Mouse (Mus musculus) liver, embryonic 14.5 days (tissue): ENCODE measurements around the gene Bpifa3. TPM values are rescaled to one million over a fixed set of nuclear protein-coding genes. Genes with fewer than 3 reads are reported as not detected.
"Not testable (repeated sequence)": the region's sequence is repeated elsewhere in the genome, so short reads cannot be mapped to it uniquely, and the experiment has no call there.

Experiments
- ATAC-seq: fragments of 200-750 bp; cut with Nextera tagmentation; 2 replicates; pipeline ENCODE4 v1.8.0; 2017; ENCODE audit warnings: moderate number of reproducible peaks, mild to moderate bottlenecking, moderate library complexity; ENCODE audit not compliant: insufficient read depth
- DNase-seq, 3 experiments: peaks; one replicate each; pipeline ENCODE4 v3.0.0-alpha.2; 2012 to 2013; ENCODE audit warnings: low read depth in 3 of 3, low spot score in 3 of 3
- H3K27ac ChIP-seq: fragments of 300-500 bp; sonication (generic); 2 replicates; pipeline ENCODE4 v1.5.1; 2014; ENCODE audit warnings: moderate library complexity, mild to moderate bottlenecking, control low read depth, inconsistent platforms
- H3K27me3 ChIP-seq: fragments of 300-500 bp; sonication (generic); 2 replicates; pipeline ENCODE4 v1.6.1; 2014; ENCODE audit warnings: mild to moderate bottlenecking, low read length, moderate library complexity; ENCODE audit not compliant: control insufficient read depth, insufficient read depth
- H3K36me3 ChIP-seq: fragments of 300-500 bp; sonication (generic); replicated peaks from 2 replicates; pipeline ENCODE4 v1.6.1; 2014; ENCODE audit warnings: low read depth; ENCODE audit not compliant: control insufficient read depth, insufficient read depth
- H3K4me1 ChIP-seq, 2 experiments: fragments of 200-500 bp in 1 of 2; fragments of 300-500 bp in 1 of 2; sonication (generic) in 1 of 2; replicated peaks; 2 replicates each; pipeline ENCODE4 v1.6.1; 2012 to 2014; ENCODE audit warnings: antibody characterized with exemption in 1 of 2, inconsistent platforms in 1 of 2, low read length in 1 of 2; ENCODE audit not compliant: control insufficient read depth in 2 of 2, insufficient read depth in 2 of 2
- H3K4me2 ChIP-seq: fragments of 300-500 bp; sonication (generic); 2 replicates; pipeline ENCODE4 v1.6.1; 2014; ENCODE audit warnings: low read depth, mild to moderate bottlenecking, control low read depth, moderate library complexity
- H3K4me3 ChIP-seq, 2 experiments: fragments of 200-500 bp in 1 of 2; fragments of 300-500 bp in 1 of 2; sonication (generic) in 1 of 2; 2 replicates each; pipeline ENCODE4 v1.5.1; 2012 to 2014; ENCODE audit warnings: low read depth in 2 of 2, low read length in 2 of 2, mild to moderate bottlenecking in 2 of 2, control low read depth in 1 of 2, inconsistent platforms in 1 of 2, moderate library complexity in 1 of 2; ENCODE audit not compliant: insufficient read depth in 1 of 2
- H3K9ac ChIP-seq: fragments of 300-500 bp; sonication (generic); replicated peaks from 2 replicates; pipeline ENCODE4 v1.6.1; 2014; ENCODE audit warnings: mild to moderate bottlenecking, control low read depth, moderate library complexity
- H3K9me3 ChIP-seq: fragments of 300-500 bp; sonication (generic); 2 replicates; pipeline ENCODE4 v1.6.1; 2016; ENCODE audit warnings: low read length, mixed read lengths; ENCODE audit not compliant: control insufficient read depth
- CTCF ChIP-seq: IDR thresholded peaks from 2 replicates; pipeline ENCODE4 v1.5.1; 2016; ENCODE audit warnings: antibody characterized with exemption, low read depth, control low read depth
- EP300 ChIP-seq: IDR thresholded peaks from 2 replicates; pipeline ENCODE4 v1.6.1; 2016; ENCODE audit warnings: antibody characterized with exemption, low read depth
- WGBS: fragments of 180-500 bp; shearing (Covaris S2); extraction: QIAGEN DNeasy Blood & Tissue Kit; methylation state at CpG from one replicate; pipeline ENCODE4 v1.1.7; 2014; ENCODE audit not compliant: insufficient replicate concordance; 5-methylcytosine and 5-hydroxymethylcytosine counted together
- polyA plus RNA-seq, 2 experiments: library from polyadenylated mRNA; depleted of rRNA in 1 of 2; stranded (reverse) in 1 of 2; unstranded in 1 of 2; fragments of >200 nt; fragmentation: Nextera tagmentation in 1 of 2; extraction: Ambion mirVana in 1 of 2; gene quantifications; 2 replicates each; pipeline versions ENCODE4 v1.2.1 to v1.2.3; 2012 to 2014

Bpifa3 gene
- polyA plus RNA-seq, 2 experiments: not detected

DNA sequence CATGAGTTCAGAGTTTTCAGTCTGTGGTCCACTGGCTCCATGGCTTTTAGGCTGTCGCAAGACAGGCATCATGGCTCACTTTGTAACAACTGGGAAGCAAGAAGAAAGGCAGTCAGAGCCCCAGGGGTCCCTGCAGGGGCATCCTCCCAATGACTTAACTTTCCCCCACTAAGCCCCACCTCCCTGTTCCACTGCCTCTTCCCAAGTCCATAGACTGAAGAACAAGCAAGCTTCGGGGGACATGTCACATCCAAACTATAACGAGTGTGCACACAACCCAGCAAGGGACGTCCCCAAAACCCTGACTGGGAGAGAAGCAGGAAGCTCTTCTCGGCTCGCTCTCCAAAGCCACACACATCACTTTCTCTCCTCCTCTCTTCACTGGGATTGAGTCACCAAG, 41.5 kb downstream of the Bpifa3 start:
- Histone ChIP-seq H3K4me2 (no peak overlapping the region), H3K4me3 (no peak overlapping the region), H3K36me3 (no peaks in the 10 kb centered on the region), H3K4me1 (peaks cover 0 to 2% of the 10 kb centered on the region in 2 experiments; a peak in 1 of 4 replicates), H3K27ac (no peak overlapping the region), H3K9ac (no peak overlapping the region), H3K9me3 (no peaks in the 10 kb centered on the region), H3K27me3 (no peaks in the 10 kb centered on the region)
- 61% methylated on average over 6 of the region's 6 CpGs for WGBS
- ATAC-seq (no peak), DNase-seq (no peak)
- no peak for TF ChIP-seq EP300

DNA sequence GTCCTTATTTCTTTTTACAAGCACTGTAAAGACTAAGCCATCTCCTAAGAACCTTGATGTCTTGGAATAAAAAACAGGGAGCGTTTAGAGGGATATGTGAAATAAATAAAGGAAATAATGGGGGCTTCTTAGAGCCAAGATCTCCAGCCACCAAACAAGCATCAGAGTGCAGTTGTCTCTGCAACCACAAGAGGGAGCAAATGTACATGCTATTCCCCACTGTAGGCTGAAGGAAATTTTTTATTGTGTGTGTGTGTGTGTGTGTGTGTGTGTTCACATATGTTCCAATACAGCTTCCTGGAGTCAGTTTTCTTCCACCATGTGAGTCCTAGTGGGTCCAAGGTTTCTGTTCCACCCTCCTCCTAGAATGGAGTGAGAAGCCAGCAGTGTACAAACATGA, 43.2 kb downstream of the Bpifa3 start:
- ATAC-seq: no peak
- no peak for DNase-seq
- WGBS: 24% methylated on average over 1 of the region's 1 CpGs

DNA sequence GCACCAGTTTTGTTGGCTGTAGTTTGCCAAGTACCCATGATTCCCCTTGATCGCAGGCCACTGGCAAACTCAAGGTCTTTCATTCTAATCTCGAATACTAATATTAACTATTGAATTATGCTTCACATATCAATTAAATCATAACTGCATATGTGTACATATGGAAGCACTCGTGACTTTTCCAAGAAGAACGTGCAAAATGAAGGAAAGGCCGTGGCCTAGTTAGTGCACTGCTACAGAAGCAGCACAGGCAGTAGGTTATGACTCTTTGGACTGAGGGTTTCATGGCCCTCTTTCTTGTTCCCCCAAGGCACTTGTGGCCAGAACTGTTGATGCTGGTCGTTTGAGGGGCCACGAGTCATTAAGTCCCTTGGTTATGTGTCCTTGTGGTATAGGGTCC, 51.8 kb downstream of the Bpifa3 start:
- H3K9me3 ChIP-seq, H3K27me3 ChIP-seq, H3K27ac ChIP-seq, H3K36me3 ChIP-seq, DNase-seq, H3K4me2 ChIP-seq, H3K4me3 ChIP-seq, H3K4me1 ChIP-seq, H3K9ac ChIP-seq, ATAC-seq: not testable (repeated sequence)
- 54% methylated on average over 7 of the region's 7 CpGs for WGBS

More for the DNA sequence above, 43.2 kb downstream of the Bpifa3 start:
- Histone ChIP-seq H3K9me3 (no peaks in the 10 kb centered on the region), H3K4me2 (no peak overlapping the region), H3K4me3 (no peak overlapping the region), H3K27ac (no peak overlapping the region), H3K36me3 (no peaks in the 10 kb centered on the region), H3K9ac (no peak overlapping the region), H3K4me1 (peaks cover 0 to 2% of the 10 kb centered on the region in 2 experiments; a peak in 1 of 4 replicates), H3K27me3 (no peaks in the 10 kb centered on the region)
- TF ChIP-seq EP300 (no peak), CTCF (peak; percentile 72)

DNA sequence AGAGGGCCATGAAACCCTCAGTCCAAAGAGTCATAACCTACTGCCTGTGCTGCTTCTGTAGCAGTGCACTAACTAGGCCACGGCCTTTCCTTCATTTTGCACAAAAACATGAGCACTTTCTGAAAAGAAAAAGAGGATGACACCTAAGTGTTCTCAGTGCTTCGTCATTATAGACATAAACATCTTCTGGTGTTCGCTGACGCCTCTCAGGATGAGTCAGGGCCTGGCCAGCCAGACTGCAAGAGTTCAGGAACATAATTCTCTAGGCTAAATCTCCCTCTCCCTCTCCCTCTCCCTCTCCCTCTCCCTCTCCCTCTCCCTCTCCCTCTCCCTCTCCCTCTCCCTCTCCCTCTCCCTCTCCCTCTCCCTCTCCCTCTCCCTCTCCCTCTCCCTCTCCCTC, 52.9 kb downstream of the Bpifa3 start:
- not testable (repeated sequence) for H3K27me3 ChIP-seq, H3K4me2 ChIP-seq, DNase-seq, H3K27ac ChIP-seq, H3K4me3 ChIP-seq, H3K4me1 ChIP-seq, H3K9me3 ChIP-seq, H3K9ac ChIP-seq, H3K36me3 ChIP-seq, ATAC-seq
- 48% methylated on average over 4 of the region's 4 CpGs for WGBS

DNA sequence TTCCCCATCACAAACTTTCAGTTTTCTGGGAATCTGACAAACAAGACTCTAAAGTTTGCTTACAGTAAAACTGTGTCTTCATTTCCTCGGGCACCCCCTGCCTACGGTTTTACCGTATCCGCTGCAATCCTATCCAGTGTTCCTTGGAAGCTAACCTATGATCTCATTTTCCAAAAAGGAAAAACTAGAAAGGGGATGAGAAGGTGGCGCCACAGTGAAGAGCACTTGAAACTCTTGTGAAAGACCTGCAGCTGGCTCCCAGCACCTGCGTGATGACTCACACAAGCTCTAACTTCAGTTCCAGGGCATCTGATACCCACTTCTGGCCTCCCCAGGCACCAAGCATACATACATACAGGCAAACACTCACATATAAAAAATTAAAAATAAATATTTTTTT, 55.2 kb downstream of the Bpifa3 start:
- Histone ChIP-seq H3K9me3 (no peaks in the 10 kb centered on the region), H3K27ac (no peak overlapping the region), H3K4me3 (no peak overlapping the region), H3K9ac (no peak overlapping the region), H3K4me2 (no peak overlapping the region), H3K36me3 (no peaks in the 10 kb centered on the region), H3K27me3 (no peaks in the 10 kb centered on the region), H3K4me1 (no peaks in the 10 kb centered on the region)
- DNase-seq: no peak
- no peak for ATAC-seq
- TF ChIP-seq EP300: no peak
- TF ChIP-seq CTCF: no peak
- 77% methylated on average over 6 of the region's 6 CpGs for WGBS

DNA sequence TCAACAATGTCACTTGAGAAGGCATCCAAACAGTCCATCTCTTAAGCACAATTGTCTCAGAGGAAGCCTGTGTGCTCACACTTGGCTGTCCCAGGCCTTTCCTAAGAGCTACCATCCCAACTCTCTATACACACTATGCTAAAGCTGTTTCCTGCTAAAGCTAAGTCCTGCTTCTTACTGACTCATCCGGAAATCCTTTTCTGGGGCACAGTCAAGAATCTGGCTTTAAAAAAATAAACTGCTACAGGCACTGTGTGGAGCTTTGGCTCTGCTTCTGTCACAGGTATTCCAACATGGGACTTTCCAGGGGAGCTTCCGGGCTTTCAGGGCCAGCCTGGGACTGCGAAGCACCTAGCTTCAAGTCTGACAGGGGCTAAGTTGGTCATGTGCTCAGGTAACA, 55.6 kb downstream of the Bpifa3 start:
- H3K9me3 ChIP-seq: no peaks in the 10 kb centered on the region
- DNase-seq (no peak), ATAC-seq (no peak)
- no peak overlapping the region for H3K4me2 ChIP-seq
- WGBS: 56% methylated on average over 3 of the region's 3 CpGs
- no peak overlapping the region for H3K4me3 ChIP-seq
- H3K4me1 ChIP-seq: no peaks in the 10 kb centered on the region
- TF ChIP-seq CTCF (no peak), EP300 (no peak)
- no peaks in the 10 kb centered on the region for H3K27me3 ChIP-seq
- no peaks in the 10 kb centered on the region for H3K36me3 ChIP-seq
- no peak overlapping the region for H3K9ac ChIP-seq
- H3K27ac ChIP-seq: no peak overlapping the region
